Mouse (Mus musculus) 3T3-L1 (cell line): ENCODE measurements around the gene Otub1.

Experiments
- DNase-seq: peaks from one replicate; pipeline ENCODE4 v3.0.0-alpha.2; 2015; ENCODE audit warnings: low read depth, low spot score

Gene Otub1

GRCm38 (mm10) chr19:7209907-7210646 is 4.0 kb upstream of the Otub1 start:
- DNase-seq: no peak

GRCm38 (mm10) chr19:7205326-7205725 is 790 bp downstream of the Otub1 start:
- peak; percentile 64 for DNase-seq

- DNase-seq: peak; percentile 83
Measured at GRCm38 (mm10) chr19:7204898-7205297, 1.2 kb downstream of the Otub1 start.

- DNase-seq: no peak
Measured at GRCm38 (mm10) chr19:7200427-7200826, 5.7 kb downstream of the Otub1 start.

- no peak for DNase-seq
Measured at GRCm38 (mm10) chr19:7199089-7199488, 7.0 kb downstream of the Otub1 start.

GRCm38 (mm10) chr19:7197445-7197844 is 8.7 kb downstream of the Otub1 start:
- DNase-seq: no peak

- peak; percentile 42 for DNase-seq
Measured at GRCm38 (mm10) chr19:7196741-7197270, 9.3 kb downstream of the Otub1 start.

GRCm38 (mm10) chr19:7195900-7196728 is 10.0 kb downstream of the Otub1 start:
- DNase-seq: peak; percentile 47

- no peak for DNase-seq
Measured at GRCm38 (mm10) chr19:7192561-7192967, 13.6 kb downstream of the Otub1 start.

GRCm38 (mm10) chr19:7191639-7192038 is 14.5 kb downstream of the Otub1 start:
- no peak for DNase-seq

- no peak for DNase-seq
Measured at GRCm38 (mm10) chr19:7190986-7191385, 15.1 kb downstream of the Otub1 start.

GRCm38 (mm10) chr19:7189026-7189425 is 17.1 kb downstream of the Otub1 start:
- DNase-seq: no peak

GRCm38 (mm10) chr19:7187157-7187556 is 19.0 kb downstream of the Otub1 start:
- no peak for DNase-seq

GRCm38 (mm10) chr19:7185715-7186291 is 20.3 kb downstream of the Otub1 start:
- no peak for DNase-seq

GRCm38 (mm10) chr19:7185059-7185458 is 21.1 kb downstream of the Otub1 start:
- DNase-seq: no peak

- no peak for DNase-seq
Measured at GRCm38 (mm10) chr19:7183419-7183818, 22.7 kb downstream of the Otub1 start.

- no peak for DNase-seq
Measured at GRCm38 (mm10) chr19:7182273-7182949, 23.7 kb downstream of the Otub1 start.

- DNase-seq: no peak
Measured at GRCm38 (mm10) chr19:7181496-7181895, 24.6 kb downstream of the Otub1 start.

- DNase-seq: no peak
Measured at GRCm38 (mm10) chr19:7180756-7181405, 25.2 kb downstream of the Otub1 start.

- DNase-seq: no peak
Measured at GRCm38 (mm10) chr19:7178841-7179452, 27.2 kb downstream of the Otub1 start.
